Mouse (Mus musculus) neural tube, embryonic 13.5 days (tissue): ENCODE data around the gene Grap2. TPM values are rescaled to one million over a fixed set of nuclear protein-coding genes. Genes with fewer than 3 reads are reported as not detected.

ENCODE experiments used
- microRNA-seq: library from miRNA; unstranded; fragments of <30 nt; microRNA quantifications from one replicate; pipeline ENCODE4, GENCODE M21; 2016
- polyA plus RNA-seq: library from polyadenylated mRNA; unstranded; fragments of >200 nt; fragmentation: Nextera tagmentation; extraction: Ambion mirVana; gene quantifications from 2 replicates; pipeline ENCODE4 v1.2.1, GENCODE M21; 2015

Grap2 gene
- polyA plus RNA-seq, 1 experiment from 2014 or later, result 0.50 TPM

Small RNA genes lying within 50 kb of the gene (microRNA-seq; reads per million reads assigned to microRNA genes)
- gene Mir6957, result not detected

Other genes starting within 250 kb of the Grap2 start
- not detected in 2 replicates for gene Enthd1, start 7.4 kb upstream of the Grap2 start, polyA plus RNA-seq
- gene Fam83f, start 99.3 kb downstream of the Grap2 start, polyA plus RNA-seq, result 0.22 and 0.28 TPM in 2 replicates
- 32.7 and 35.5 TPM in 2 replicates for gene Tnrc6b, start 138.7 kb downstream of the Grap2 start, polyA plus RNA-seq